Mouse (Mus musculus): ENCODE results near the gene Eif4e. TPM values are rescaled to one million over a fixed set of nuclear protein-coding genes. Genes with fewer than 3 reads are reported as not detected.
"Not testable (repeated sequence)": the region's sequence is repeated elsewhere in the genome, so short reads cannot be mapped to it uniquely, and the experiment has no call there.

Gene Eif4e
- polyA plus RNA-seq, 1 experiment from 2014 or later, result 529 TPM

DNA sequence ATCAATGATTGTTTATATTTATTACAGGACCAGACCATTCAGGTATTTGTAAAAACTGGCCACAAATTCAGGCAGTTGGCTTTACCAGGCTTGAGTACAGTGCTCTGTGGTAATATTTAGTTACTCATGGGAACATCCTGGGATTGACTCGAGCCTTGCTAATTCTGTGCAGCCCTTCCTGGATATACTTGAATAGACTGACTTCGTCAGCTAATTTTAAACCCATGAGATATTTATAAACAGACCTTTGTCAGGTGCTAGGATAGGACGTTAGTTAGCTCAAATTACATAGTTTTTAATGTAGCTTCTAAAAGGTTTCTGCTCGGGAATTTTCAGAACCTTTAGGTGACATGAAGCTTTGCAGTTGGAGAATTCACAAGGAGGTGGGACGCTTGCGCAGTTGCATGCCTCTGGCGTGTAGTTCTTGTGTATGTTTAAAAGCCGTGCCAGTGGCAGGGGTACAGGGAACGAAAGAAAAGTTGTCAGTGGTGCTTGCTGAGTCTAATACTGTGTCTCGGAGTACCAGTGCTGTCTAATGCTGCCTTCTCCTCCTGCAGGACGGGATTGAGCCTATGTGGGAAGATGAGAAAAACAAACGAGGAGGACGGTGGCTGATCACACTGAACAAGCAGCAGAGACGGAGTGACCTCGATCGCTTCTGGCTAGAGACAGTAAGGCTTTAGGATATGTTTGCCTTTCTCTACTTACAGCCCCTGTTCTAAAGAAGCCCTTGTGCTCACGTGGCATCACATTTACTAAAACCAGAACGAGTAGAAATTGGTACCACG is 24.6 kb downstream of the Eif4e start:
- WGBS, result 91% methylated on average over 19 of the region's 19 CpGs
- no peaks in the 10 kb centered on the region for H3K9me3 ChIP-seq
- no peaks in the 10 kb centered on the region for H3K27me3 ChIP-seq (replicated peaks; ENCODE audit: low read depth, poor library complexity, severe bottlenecking)
- DNase-seq (ENCODE audit: low spot score), result no peak
- H3K4me3 ChIP-seq, result no peak overlapping the region
- no peaks in the 10 kb centered on the region for H3K4me1 ChIP-seq
- peaks cover 74% of the 10 kb centered on the region for H3K36me3 ChIP-seq (replicated peaks)
- H3K27ac ChIP-seq (replicated peaks), result no peak overlapping the region

DNA sequence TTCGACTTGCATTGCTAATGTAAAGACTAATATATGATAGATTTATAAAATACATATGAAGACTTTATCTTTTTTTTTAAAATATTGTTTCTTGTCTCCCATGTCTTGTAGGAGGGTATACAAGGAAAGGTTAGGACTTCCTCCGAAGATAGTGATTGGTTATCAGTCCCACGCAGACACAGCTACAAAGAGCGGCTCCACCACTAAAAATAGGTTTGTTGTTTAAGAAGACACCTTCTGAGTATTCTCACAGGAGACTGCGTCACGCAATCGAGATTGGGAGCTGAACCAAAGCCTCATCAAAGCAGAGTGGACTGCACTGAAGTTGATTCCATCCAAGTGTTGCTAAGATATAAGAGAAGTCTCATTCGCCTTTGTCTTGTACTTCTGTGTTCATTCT is 29.3 kb downstream of the Eif4e start:
- WGBS, result 95% methylated on average over 8 of the region's 8 CpGs
- not testable (repeated sequence) for H3K9me3 ChIP-seq; H3K4me3 ChIP-seq; DNase-seq (ENCODE audit: low spot score); H3K4me1 ChIP-seq; H3K27ac ChIP-seq (replicated peaks); H3K27me3 ChIP-seq (replicated peaks; ENCODE audit: low read depth, poor library complexity, severe bottlenecking)
- peaks cover 92% of the 10 kb centered on the region for H3K36me3 ChIP-seq (replicated peaks)

DNA sequence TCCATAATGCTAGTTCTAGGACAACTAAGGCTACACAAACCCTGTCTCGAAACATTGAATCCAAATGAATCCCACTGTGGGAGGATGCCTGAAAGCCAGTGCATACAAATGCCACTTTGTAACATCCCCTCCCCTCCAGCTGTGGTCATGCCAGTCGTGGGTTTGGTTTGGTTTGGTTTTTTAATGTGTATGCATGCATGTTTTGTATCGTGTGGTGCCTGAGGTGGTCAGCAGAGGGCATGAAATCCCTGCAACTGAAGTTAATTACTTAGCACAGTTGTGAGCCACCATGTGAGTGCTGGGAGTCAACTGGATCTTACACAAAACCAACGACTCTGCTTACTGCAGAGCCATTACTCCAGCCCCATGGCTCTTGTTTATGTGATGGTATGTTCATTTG is 32.5 kb downstream of the Eif4e start:
- H3K27me3 ChIP-seq (replicated peaks; ENCODE audit: low read depth, poor library complexity, severe bottlenecking), result no peaks in the 10 kb centered on the region
- H3K4me3 ChIP-seq, result no peak overlapping the region
- 71% methylated on average over 4 of the region's 4 CpGs for WGBS
- peaks cover 71% of the 10 kb centered on the region for H3K36me3 ChIP-seq (replicated peaks)
- peaks cover 7% of the 10 kb centered on the region for H3K4me1 ChIP-seq
- H3K27ac ChIP-seq (replicated peaks), result no peak overlapping the region
- peak; percentile 34 for DNase-seq (ENCODE audit: low spot score)
- no peaks in the 10 kb centered on the region for H3K9me3 ChIP-seq

DNA sequence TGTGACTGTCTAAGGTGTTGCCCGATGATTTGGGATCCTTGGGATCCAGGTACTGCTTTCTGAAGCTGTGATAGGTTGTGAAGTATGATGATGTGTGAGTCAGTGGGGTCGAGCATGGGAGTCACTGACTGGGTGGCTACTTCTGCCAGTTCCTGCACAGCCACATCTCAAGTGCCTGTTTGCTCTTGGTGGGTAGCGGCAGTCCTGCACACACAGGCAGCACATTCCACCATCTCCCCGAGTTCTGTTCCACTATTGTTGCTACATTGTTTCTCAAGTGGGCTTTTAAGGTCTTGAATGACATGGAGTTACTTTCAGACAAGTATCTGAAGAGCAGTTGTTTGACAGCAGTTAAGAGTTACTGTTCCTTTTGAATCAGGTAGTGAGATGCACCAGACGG is 34.3 kb downstream of the Eif4e start:
- 76% methylated on average over 5 of the region's 5 CpGs for WGBS
- no peaks in the 10 kb centered on the region for H3K9me3 ChIP-seq
- H3K27me3 ChIP-seq (replicated peaks; ENCODE audit: low read depth, poor library complexity, severe bottlenecking), result no peaks in the 10 kb centered on the region
- peaks cover 7% of the 10 kb centered on the region for H3K4me1 ChIP-seq
- H3K27ac ChIP-seq (replicated peaks), result no peak overlapping the region
- peaks cover 57% of the 10 kb centered on the region for H3K36me3 ChIP-seq (replicated peaks)
- DNase-seq (ENCODE audit: low spot score), result no peak
- H3K4me3 ChIP-seq, result no peak overlapping the region

DNA sequence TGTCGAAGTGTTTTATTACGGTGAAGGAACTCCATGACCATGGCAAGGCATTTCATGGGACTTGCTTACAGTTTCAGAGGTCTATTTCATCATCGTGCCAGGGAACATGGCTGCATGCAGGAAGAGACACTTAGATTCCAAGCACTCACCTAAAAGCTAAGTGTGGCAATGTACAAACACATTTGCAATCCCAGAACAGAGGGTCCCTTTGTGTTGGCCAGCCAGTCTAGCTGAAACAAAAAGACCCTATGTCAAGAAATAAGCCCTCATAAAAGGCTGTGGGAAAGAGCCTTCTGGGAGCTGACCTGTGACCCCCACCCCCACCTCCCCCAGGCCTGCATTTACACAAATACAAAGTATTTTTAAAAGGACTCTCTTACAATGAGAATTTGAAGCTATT is 34.9 kb downstream of the Eif4e start:
- H3K4me1 ChIP-seq, result peaks cover 7% of the 10 kb centered on the region
- 68% methylated on average over 3 of the region's 3 CpGs for WGBS

DNA sequence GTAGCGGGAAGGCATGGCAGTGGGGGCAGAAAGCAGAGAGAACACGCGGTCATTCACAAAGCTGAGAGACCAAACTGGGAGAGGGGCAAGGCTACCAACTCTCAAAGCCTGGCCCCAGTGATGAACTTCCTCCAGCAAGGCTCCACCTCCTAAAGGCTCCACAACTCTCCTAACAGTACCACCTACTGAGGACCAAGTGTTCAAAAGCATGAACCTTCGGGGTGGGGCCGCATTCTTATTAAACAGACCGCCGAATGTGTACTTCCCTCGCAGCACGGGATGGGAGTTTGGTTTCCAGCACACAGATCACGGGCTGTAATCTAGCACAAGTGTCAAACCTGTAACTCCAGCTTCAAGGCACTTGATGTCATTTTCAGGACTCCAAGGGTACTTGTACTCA is 52.9 kb downstream of the Eif4e start:
- H3K4me1 ChIP-seq, result no peaks in the 10 kb centered on the region
- no peak for DNase-seq (ENCODE audit: low spot score)
- H3K27me3 ChIP-seq (replicated peaks; ENCODE audit: low read depth, poor library complexity, severe bottlenecking), result no peaks in the 10 kb centered on the region
- 90% methylated on average over 10 of the region's 10 CpGs for WGBS
- no peak overlapping the region for H3K4me3 ChIP-seq
- H3K36me3 ChIP-seq (replicated peaks), result no peaks in the 10 kb centered on the region
- no peak overlapping the region for H3K27ac ChIP-seq (replicated peaks)
- peaks cover 6% of the 10 kb centered on the region; the same call in 1 of the 2 replicates for H3K9me3 ChIP-seq

More for the DNA sequence above, 34.9 kb downstream of the Eif4e start:
- Histone ChIP-seq H3K27me3 (replicated peaks; ENCODE audit: low read depth, poor library complexity, severe bottlenecking) (no peaks in the 10 kb centered on the region), H3K27ac (replicated peaks) (no peak overlapping the region), H3K36me3 (replicated peaks) (peaks cover 51% of the 10 kb centered on the region), H3K9me3 (no peaks in the 10 kb centered on the region), H3K4me3 (no peak overlapping the region)
- peak; percentile 11 for DNase-seq (ENCODE audit: low spot score)

DNA sequence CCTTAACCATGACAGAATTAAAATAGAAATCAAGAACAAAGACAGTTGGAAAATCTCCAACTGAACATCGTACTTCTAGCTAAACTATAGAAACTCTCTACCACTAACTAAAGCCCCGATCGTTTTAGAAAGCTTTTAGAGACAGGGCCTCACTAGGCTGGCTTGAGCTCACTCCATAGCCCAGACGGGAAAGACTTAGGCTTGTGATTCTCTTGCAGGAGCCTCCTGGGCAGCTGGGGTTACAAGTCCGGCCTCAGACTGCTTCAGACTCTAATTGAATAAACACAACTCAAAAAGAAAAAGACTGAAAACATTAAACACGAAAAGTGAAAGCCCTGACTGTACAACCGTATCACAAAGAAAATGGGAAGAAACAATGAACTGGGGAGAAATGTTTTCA is 60.2 kb downstream of the Eif4e start:
- Histone ChIP-seq H3K27ac (replicated peaks) (no peak overlapping the region), H3K4me3 (no peak overlapping the region)

DNA sequence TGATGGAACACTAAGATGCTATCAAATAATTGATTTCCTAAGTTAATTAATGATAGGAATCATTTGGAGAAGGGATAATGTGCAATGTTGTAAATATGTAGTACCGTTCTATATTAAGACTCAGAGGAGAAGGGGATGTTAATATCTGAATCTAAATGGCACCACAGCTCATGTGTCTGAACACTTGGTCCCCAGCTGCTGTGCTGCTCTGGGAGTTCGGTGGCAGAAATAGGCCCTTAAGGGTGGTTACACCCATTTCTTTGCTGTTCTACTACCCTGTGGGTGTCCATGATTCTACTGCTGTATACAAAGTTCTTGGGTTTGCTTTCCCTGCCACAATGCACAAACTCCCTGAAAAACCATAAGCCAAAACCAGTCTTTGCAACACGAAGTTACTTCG is 61.2 kb downstream of the Eif4e start:
- WGBS, result 97% methylated on average over 4 of the region's 4 CpGs
- Histone ChIP-seq H3K4me3 (no peak overlapping the region), H3K36me3 (replicated peaks) (no peaks in the 10 kb centered on the region), H3K27me3 (replicated peaks; ENCODE audit: low read depth, poor library complexity, severe bottlenecking) (no peaks in the 10 kb centered on the region), H3K9me3 (peaks cover 6% of the 10 kb centered on the region; the same call in 1 of the 2 replicates), H3K27ac (replicated peaks) (no peak overlapping the region), H3K4me1 (no peaks in the 10 kb centered on the region)
- DNase-seq (ENCODE audit: low spot score), result no peak

More for the DNA sequence above, 60.2 kb downstream of the Eif4e start:
- Histone ChIP-seq H3K9me3 (peaks cover 6% of the 10 kb centered on the region; the same call in 1 of the 2 replicates), H3K4me1 (no peaks in the 10 kb centered on the region), H3K27me3 (replicated peaks; ENCODE audit: low read depth, poor library complexity, severe bottlenecking) (no peaks in the 10 kb centered on the region), H3K36me3 (replicated peaks) (no peaks in the 10 kb centered on the region)
- WGBS, result 56% methylated on average over 7 of the region's 7 CpGs
- no peak for DNase-seq (ENCODE audit: low spot score)

DNA sequence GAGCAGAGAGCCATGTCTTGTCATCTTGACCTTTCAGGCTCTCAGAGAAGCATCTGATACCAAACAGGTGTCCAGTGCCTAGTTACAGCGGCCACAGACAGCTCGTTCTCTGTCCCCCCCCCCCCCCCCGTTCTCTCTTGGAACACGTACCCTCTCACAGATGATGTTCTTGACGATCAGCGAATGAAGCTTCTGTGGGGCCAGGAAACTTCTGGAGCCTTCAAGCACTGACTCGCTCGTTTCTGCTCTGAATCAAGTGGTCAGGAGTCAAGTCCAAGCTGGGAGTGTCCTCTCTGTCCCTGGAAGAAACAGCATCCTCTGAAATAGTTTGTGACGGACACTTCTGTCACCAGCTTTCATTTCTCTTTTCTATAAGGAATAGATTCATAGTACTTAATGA is 62.0 kb downstream of the Eif4e start:
- Histone ChIP-seq H3K4me3 (no peak overlapping the region), H3K9me3 (peaks cover 6% of the 10 kb centered on the region; the same call in 1 of the 2 replicates), H3K27ac (replicated peaks) (no peak overlapping the region), H3K4me1 (no peaks in the 10 kb centered on the region), H3K36me3 (replicated peaks) (no peaks in the 10 kb centered on the region), H3K27me3 (replicated peaks; ENCODE audit: low read depth, poor library complexity, severe bottlenecking) (no peaks in the 10 kb centered on the region)
- no peak for DNase-seq (ENCODE audit: low spot score)
- WGBS, result 79% methylated on average over 9 of the region's 9 CpGs

DNA sequence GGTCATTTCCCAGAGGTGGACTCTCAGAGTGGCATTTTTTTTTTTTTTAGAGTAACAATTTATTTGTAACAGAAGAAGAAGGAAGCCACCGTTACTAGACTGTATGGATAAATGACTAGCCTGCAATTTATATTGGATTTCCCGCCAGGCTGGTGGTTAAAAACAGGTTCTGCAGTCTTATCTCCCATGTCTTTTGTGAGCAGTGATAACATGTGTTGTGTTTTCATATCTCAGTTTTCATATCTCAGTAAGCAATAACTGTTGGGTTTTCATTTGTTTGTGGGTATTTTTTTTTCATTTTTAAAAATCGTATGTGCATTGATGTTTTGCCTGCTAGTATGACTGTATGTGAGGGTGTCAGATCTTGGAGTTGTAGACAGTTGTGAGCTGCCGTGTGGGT is 65.0 kb downstream of the Eif4e start:
- no peak overlapping the region for H3K27ac ChIP-seq (replicated peaks)
- no peaks in the 10 kb centered on the region for H3K27me3 ChIP-seq (replicated peaks; ENCODE audit: low read depth, poor library complexity, severe bottlenecking)
- H3K4me3 ChIP-seq, result no peak overlapping the region
- WGBS, result 94% methylated on average over 4 of the region's 4 CpGs
- DNase-seq (ENCODE audit: low spot score), result no peak
- no peaks in the 10 kb centered on the region for H3K36me3 ChIP-seq (replicated peaks)
- H3K9me3 ChIP-seq, result no peaks in the 10 kb centered on the region
- H3K4me1 ChIP-seq, result peaks cover 16% of the 10 kb centered on the region

DNA sequence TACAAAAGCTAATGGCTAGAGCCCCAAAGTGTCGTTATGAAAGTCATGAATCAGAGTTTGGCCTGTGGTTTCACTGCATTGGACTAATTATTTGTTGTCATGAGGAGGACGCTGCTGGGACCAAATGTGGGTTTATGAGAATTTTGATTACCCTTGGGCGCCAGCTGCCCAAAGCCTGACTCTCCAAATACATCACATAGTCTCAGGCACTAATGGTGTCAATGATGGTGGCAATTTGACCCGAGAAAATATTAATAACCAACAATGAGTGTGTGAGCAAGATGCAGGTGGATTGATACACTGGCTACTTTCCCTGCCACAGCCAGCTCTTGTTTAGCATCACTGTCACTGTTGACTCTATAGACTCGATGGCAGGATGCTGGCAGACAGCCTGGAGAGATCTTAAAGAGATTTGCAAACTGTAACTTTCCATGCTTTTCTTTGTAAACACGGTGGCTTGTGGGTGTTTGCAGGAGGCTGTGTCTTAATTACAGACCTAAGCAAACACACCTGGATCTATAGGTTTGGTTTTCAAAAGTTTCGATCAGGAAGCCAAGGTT is 65.9 kb downstream of the Eif4e start:
- 88% methylated on average over 7 of the region's 7 CpGs for WGBS
- Histone ChIP-seq H3K9me3 (no peaks in the 10 kb centered on the region), H3K4me3 (no peak overlapping the region), H3K27me3 (replicated peaks; ENCODE audit: low read depth, poor library complexity, severe bottlenecking) (no peaks in the 10 kb centered on the region), H3K27ac (replicated peaks) (no peak overlapping the region), H3K4me1 (peaks cover 16% of the 10 kb centered on the region), H3K36me3 (replicated peaks) (no peaks in the 10 kb centered on the region)
- DNase-seq (ENCODE audit: low spot score), result no peak

DNA sequence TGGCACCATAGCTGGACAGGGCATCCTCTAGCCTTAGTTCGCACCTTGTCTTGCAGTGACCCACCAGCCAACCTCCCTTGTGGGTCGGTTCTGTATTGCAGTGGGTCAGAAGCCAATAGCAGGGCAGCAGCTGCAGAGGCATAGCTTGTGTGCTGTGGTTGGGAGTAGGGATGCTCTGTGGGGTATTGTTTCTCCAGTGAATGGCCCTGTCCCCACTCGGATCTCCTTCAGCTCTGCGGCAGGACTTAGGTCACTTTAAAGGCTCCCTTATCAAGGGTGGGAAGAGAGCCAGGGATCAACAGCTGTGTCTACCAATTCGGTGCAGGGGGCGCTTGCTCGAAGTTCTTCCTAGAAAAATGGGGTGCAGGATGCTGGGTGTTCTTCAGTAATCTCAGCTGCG is 67.2 kb downstream of the Eif4e start:
- no peak for DNase-seq (ENCODE audit: low spot score)
- Histone ChIP-seq H3K27ac (replicated peaks) (no peak overlapping the region), H3K27me3 (replicated peaks; ENCODE audit: low read depth, poor library complexity, severe bottlenecking) (no peaks in the 10 kb centered on the region), H3K36me3 (replicated peaks) (no peaks in the 10 kb centered on the region), H3K4me1 (peaks cover 16% of the 10 kb centered on the region), H3K4me3 (no peak overlapping the region), H3K9me3 (no peaks in the 10 kb centered on the region)
- 89% methylated on average over 8 of the region's 8 CpGs for WGBS

DNA sequence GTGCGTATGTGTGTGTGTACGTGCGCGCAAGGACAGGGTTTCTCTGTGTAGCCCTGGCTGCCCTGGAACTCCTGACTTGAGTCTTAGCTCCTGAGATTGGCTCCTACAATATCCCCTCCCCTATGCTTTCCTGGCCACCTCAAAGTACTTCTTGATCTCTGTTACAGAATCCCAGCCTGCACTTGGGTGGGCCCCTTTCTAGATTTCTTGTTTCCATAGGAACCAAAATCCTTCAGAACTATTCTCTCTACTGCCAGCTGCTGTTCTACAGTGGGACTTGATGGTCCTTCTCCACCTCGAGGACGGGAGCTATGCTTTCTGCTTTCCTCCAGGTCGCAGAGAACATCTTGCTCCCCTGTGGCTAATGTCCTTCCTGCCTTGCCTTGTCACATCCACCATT is 67.9 kb downstream of the Eif4e start:
- Histone ChIP-seq H3K4me1 (peaks cover 16% of the 10 kb centered on the region), H3K27ac (replicated peaks) (no peak overlapping the region), H3K4me3 (no peak overlapping the region), H3K9me3 (no peaks in the 10 kb centered on the region), H3K36me3 (replicated peaks) (no peaks in the 10 kb centered on the region), H3K27me3 (replicated peaks; ENCODE audit: low read depth, poor library complexity, severe bottlenecking) (no peaks in the 10 kb centered on the region)
- no peak for DNase-seq (ENCODE audit: low spot score)
- 91% methylated on average over 7 of the region's 7 CpGs for WGBS

All from embryonic facial prominence, embryonic 10.5 days (tissue).